Mouse (Mus musculus) lung, postnatal 0 days (tissue): ENCODE measurements around the gene Tmem207.

Experiments
- CTCF ChIP-seq: IDR thresholded peaks from 2 replicates; pipeline ENCODE4 v1.5.1; 2016; ENCODE audit warnings: antibody characterized with exemption, mild to moderate bottlenecking
- EP300 ChIP-seq: IDR thresholded peaks from 2 replicates; pipeline ENCODE4 v1.6.1; 2016; ENCODE audit warnings: antibody characterized with exemption, mild to moderate bottlenecking, control low read depth

DNA sequence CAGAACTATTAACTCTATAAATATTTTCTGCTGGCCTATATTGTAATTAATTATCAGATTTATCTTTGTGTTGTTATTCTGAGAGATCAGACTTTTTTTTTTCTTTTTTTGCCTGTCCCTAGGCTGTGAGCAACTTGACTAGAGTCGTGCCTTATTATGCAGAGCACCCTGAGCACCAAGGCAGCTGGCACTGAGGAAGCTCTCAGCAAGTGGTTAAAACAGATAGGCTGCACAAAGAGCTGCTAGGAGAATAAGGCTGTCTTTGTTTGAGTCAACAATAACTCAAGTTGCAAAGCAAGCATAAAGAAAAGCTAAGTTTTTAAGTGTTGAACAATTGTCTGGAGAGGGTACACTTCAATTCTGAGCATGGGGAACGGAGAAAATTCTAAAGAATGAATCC is 35.2 kb upstream of the Tmem207 start:
- TF ChIP-seq EP300: no peak
- TF ChIP-seq CTCF: no peak
